Mouse (Mus musculus) intestine, embryonic 15.5 days (tissue): ENCODE measurements around the gene Bace2. TPM values are rescaled to one million over a fixed set of nuclear protein-coding genes. Genes with fewer than 3 reads are reported as not detected.

ENCODE experiments used
- polyA plus RNA-seq: library from polyadenylated mRNA; unstranded; fragments of >200 nt; fragmentation: Nextera tagmentation; extraction: Ambion mirVana; gene quantifications from 2 replicates; pipeline ENCODE4 v1.2.1, GENCODE M21; 2015

Gene Bace2
- polyA plus RNA-seq, 1 experiment from 2014 or later: 13.6 TPM

Other genes with a start within 250 kb of the Bace2 start
- 0.14 and 0.15 TPM in 2 replicates for gene Dscam, start 186.0 kb upstream of the Bace2 start, polyA plus RNA-seq
- 0.15 and 0.23 TPM in 2 replicates for gene Mx1, start 106.2 kb downstream of the Bace2 start, polyA plus RNA-seq
- gene Fam3b, start 158.1 kb downstream of the Bace2 start, polyA plus RNA-seq: 0.85 and 1.3 TPM in 2 replicates